Mouse (Mus musculus): ENCODE results near the gene Shbg. TPM values are rescaled to one million over a fixed set of nuclear protein-coding genes. Genes with fewer than 3 reads are reported as not detected.

The Shbg gene
- polyA plus RNA-seq, 1 experiment from 2014 or later: not detected

GRCm38 (mm10) chr11:69662967-69663671 is 45.4 kb upstream of the Shbg start:
- H3K9ac ChIP-seq: peak overlapping the region; percentile 59
- WGBS: 55% methylated on average over 13 of the region's 13 CpGs
- ATAC-seq (ENCODE audit: insufficient read depth) (peak; percentile 1; the same call in 1 of the 2 replicates), DNase-seq (no peak)
- peak overlapping the region; percentile 51 for H3K4me3 ChIP-seq (ENCODE audit: low read depth, low read length)
- H3K9me3 ChIP-seq (ENCODE audit: low read depth, low read length): no peaks in the 10 kb centered on the region
- 0 out of 2 replicates have a peak, but pooled peaks cover 3% of the 10 kb centered on the region for H3K4me1 ChIP-seq (ENCODE audit: insufficient read depth)
- peak overlapping the region; percentile 64 for H3K4me2 ChIP-seq
- H3K27me3 ChIP-seq (ENCODE audit: insufficient read depth, low read length): no peaks in the 10 kb centered on the region
- TF ChIP-seq CTCF (IDR thresholded peaks at IDR 0.05; ENCODE audit: low read depth): no peak
- H3K27ac ChIP-seq (ENCODE audit: low read depth): peak overlapping the region; percentile 96
- peaks cover 57% of the 10 kb centered on the region for H3K36me3 ChIP-seq (ENCODE audit: insufficient read depth)

- Histone ChIP-seq H3K4me1 (ENCODE audit: insufficient read depth) (0 out of 2 replicates have a peak, but pooled peaks cover 3% of the 10 kb centered on the region), H3K27ac (ENCODE audit: low read depth) (peak within 1 kb of the TSS; percentile 96), H3K9ac (peak within 1 kb of the TSS; percentile 59), H3K36me3 (ENCODE audit: insufficient read depth) (peaks cover 57% of the 10 kb centered on the region), H3K9me3 (ENCODE audit: low read depth, low read length) (no peaks in the 10 kb centered on the region), H3K4me3 (ENCODE audit: low read depth, low read length) (peak within 1 kb of the TSS; percentile 51), H3K27me3 (ENCODE audit: insufficient read depth, low read length) (no peaks in the 10 kb centered on the region), H3K4me2 (peak within 1 kb of the TSS; percentile 64)
- under 1% methylated on average over 48 of the region's 48 CpGs for WGBS
- peak; percentile 98 for DNase-seq
- peak; percentile 68 for TF ChIP-seq CTCF (IDR thresholded peaks at IDR 0.05; ENCODE audit: low read depth)
- peak; percentile 94 for ATAC-seq (ENCODE audit: insufficient read depth)
Measured at GRCm38 (mm10) chr11:69662213-69662966, 44.7 kb upstream of the Shbg start, which contains the start of gene Mpdu1. Gene Mpdu1 (minus strand): TSS chr11:69662642.

GRCm38 (mm10) chr11:69661221-69661881 is 43.6 kb upstream of the Shbg start:
- peaks cover 59% of the 10 kb centered on the region for H3K36me3 ChIP-seq (ENCODE audit: insufficient read depth)
- TF ChIP-seq CTCF (IDR thresholded peaks at IDR 0.05; ENCODE audit: low read depth): no peak
- WGBS: 71% methylated on average over 3 of the region's 3 CpGs

GRCm38 (mm10) chr11:69657462-69657881 is 39.8 kb upstream of the Shbg start:
- no peak for ATAC-seq (ENCODE audit: insufficient read depth)
- peaks cover 53% of the 10 kb centered on the region for H3K36me3 ChIP-seq (ENCODE audit: insufficient read depth)
- WGBS: 78% methylated on average over 15 of the region's 15 CpGs

More at GRCm38 (mm10) chr11:69661221-69661881, 43.6 kb upstream of the Shbg start:
- Histone ChIP-seq H3K27ac (ENCODE audit: low read depth) (peak overlapping the region; percentile 96), H3K27me3 (ENCODE audit: insufficient read depth, low read length) (no peaks in the 10 kb centered on the region), H3K9ac (peak overlapping the region; percentile 59), H3K9me3 (ENCODE audit: low read depth, low read length) (no peaks in the 10 kb centered on the region), H3K4me1 (ENCODE audit: insufficient read depth) (0 out of 2 replicates have a peak, but pooled peaks cover 3% of the 10 kb centered on the region), H3K4me2 (peak overlapping the region; percentile 64), H3K4me3 (ENCODE audit: low read depth, low read length) (peak overlapping the region; percentile 51)
- DNase-seq (no peak), ATAC-seq (ENCODE audit: insufficient read depth) (no peak)

DNA sequence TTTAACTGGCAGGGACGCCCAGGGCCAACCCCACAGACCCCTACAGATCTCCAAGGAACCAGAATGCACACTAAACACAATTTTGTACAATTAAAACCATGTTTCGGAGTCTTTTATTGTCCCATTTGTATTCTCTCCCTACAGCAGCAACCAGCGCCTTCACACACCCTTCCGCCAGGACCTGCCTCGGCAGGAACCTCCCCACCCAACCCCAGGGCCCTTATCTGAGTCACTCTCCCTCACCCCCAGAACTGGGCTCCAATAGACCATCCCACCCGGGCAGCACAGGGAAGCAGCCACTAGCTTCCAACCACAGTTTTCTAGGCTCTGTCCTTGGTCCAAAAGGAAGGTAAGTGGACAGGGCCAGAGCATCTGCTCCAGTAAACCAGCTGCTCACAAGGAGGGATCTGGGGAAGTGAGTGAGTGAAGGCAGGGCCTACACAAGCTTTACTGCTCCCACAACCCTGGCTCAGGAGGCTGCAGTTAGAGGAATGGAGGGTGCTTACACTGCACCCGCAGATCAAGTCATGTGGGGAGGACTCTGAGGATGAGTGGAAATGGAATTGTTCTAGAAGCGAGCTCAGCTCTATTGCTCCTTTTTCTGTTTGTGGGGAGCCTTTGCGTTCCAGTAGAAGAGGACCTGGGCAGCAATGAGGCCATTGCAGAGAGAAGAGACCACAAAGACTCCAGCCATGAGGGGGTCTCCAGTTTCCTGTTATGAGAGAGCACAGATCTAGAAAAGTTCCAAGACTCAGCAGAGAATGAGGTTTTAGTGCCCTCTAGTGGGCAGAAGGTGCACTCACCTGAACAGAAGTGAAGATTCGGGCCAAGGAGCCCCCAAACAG is 39.1 kb upstream of the Shbg start:
- no peak overlapping the region for H3K4me2 ChIP-seq
- no peak overlapping the region; the same call in 1 of the 2 replicates for H3K9ac ChIP-seq
- H3K27ac ChIP-seq (ENCODE audit: low read depth): no peak overlapping the region; the same call in 1 of the 2 replicates
- TF ChIP-seq CTCF (IDR thresholded peaks at IDR 0.05; ENCODE audit: low read depth): peak; percentile 82
- H3K27me3 ChIP-seq (ENCODE audit: insufficient read depth, low read length): no peaks in the 10 kb centered on the region
- H3K4me3 ChIP-seq (ENCODE audit: low read depth, low read length): no peak overlapping the region
- no peaks in the 10 kb centered on the region for H3K9me3 ChIP-seq (ENCODE audit: low read depth, low read length)
- WGBS: 73% methylated on average over 10 of the region's 10 CpGs
- H3K4me1 ChIP-seq (ENCODE audit: insufficient read depth): no peaks in the 10 kb centered on the region
- peaks cover 59% of the 10 kb centered on the region for H3K36me3 ChIP-seq (ENCODE audit: insufficient read depth)
- no peak for ATAC-seq (ENCODE audit: insufficient read depth)
- peak; percentile 90 for DNase-seq

More at GRCm38 (mm10) chr11:69657462-69657881, 39.8 kb upstream of the Shbg start:
- no peak for TF ChIP-seq CTCF (IDR thresholded peaks at IDR 0.05; ENCODE audit: low read depth)
- no peaks in the 10 kb centered on the region for H3K4me1 ChIP-seq (ENCODE audit: insufficient read depth)
- no peak for DNase-seq
- H3K9me3 ChIP-seq (ENCODE audit: low read depth, low read length): no peaks in the 10 kb centered on the region
- H3K9ac ChIP-seq: no peak overlapping the region
- no peak overlapping the region for H3K4me2 ChIP-seq
- no peak overlapping the region for H3K27ac ChIP-seq (ENCODE audit: low read depth)
- no peak overlapping the region for H3K4me3 ChIP-seq (ENCODE audit: low read depth, low read length)
- no peaks in the 10 kb centered on the region for H3K27me3 ChIP-seq (ENCODE audit: insufficient read depth, low read length)

DNA sequence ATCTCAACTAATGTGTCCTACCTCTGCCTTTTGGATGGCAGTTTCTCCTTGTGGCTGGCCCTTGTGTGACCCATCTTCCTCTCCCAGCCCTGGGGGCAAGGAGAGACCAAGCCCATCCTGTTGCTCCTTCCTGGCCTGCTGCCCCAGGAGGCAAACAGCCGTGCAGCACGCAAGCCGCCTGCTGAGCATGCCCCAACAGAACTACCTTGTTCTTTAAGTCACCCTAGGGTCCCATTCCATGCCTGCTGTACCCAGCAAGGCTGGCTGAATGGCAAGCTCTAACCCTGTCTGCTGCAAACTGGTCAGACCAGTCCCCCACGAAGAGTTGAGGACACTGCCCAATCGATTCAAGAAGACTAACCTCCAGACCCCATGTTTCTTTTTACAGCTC is 38.4 kb upstream of the Shbg start:
- Histone ChIP-seq H3K4me2 (no peak overlapping the region), H3K9me3 (ENCODE audit: low read depth, low read length) (no peaks in the 10 kb centered on the region), H3K36me3 (ENCODE audit: insufficient read depth) (peaks cover 66% of the 10 kb centered on the region), H3K27ac (ENCODE audit: low read depth) (no peak overlapping the region), H3K9ac (no peak overlapping the region), H3K27me3 (ENCODE audit: insufficient read depth, low read length) (no peaks in the 10 kb centered on the region), H3K4me3 (ENCODE audit: low read depth, low read length) (no peak overlapping the region), H3K4me1 (ENCODE audit: insufficient read depth) (no peaks in the 10 kb centered on the region)
- TF ChIP-seq CTCF (IDR thresholded peaks at IDR 0.05; ENCODE audit: low read depth): no peak
- DNase-seq (no peak), ATAC-seq (ENCODE audit: insufficient read depth) (no peak)
- 66% methylated on average over 5 of the region's 5 CpGs for WGBS

All from lung, embryonic 14.5 days (tissue).